Mouse (Mus musculus): ENCODE data around the gene Rrp1. TPM values are rescaled to one million over a fixed set of nuclear protein-coding genes. Genes with fewer than 3 reads are reported as not detected.
A peak's percentile ranks its signal among the peaks of the same experiment; 100 is the strongest.

The Rrp1 gene
- total and polyA plus RNA-seq, 3 experiments: 51.3 to 94.4 (median 88.8) TPM

DNA sequence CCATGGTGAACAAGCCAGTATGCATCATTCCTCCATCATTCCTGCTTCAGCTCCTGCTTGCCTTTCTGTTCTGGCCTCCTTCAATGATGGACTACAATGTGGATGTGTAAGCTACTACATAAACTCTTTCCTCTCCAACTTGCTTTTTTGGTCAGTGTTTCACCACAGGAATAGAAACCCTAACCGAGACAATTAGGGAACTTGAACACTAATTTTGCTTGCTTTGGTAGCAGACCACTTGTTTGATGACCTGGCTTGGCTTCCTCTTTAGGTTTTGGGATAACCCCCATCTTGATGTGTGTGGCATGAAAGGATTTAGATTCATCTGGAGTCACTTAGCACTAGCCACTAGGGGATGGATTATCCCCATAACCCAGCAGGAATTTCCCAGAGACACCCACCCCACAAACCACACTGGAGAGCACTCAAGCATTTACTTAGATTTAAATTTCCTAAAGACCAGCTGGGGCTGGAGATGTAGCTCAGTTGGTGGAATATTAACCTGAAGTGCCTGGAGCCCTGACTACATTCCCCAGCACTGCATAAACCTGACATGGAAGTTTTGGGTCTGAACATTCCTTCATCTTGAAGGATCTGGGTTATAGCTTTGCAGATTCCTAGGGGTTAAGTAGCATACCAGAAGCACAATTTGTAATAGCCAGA, 56.8 kb downstream of the Rrp1 start:
- WGBS: 70% methylated on average over 1 of the region's 1 CpGs

DNA sequence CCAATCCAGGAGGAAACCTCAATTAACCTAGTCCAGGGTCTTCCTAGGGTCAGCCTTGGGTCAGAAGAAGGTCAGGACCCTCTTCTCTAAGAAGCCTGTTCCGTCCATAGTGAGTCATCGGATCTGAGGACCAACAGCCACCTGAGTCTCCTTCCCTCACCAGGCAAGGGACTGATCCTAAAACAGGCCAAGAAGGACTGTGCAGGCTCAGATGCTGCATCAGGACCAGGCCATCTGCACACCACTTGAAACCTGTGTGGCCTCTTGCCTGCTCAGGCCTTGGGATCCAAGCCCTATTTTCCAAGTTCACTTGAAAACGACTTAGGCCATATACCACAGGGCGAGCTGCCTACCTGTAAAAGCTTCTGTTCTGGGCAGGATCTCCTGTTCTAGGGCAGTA, 59.6 kb downstream of the Rrp1 start:
- Histone ChIP-seq H3K79me2 (replicated peaks; ENCODE audit: control insufficient read depth, insufficient read depth, low read length) (no peaks in the 10 kb centered on the region; the same call in 1 of the 2 replicates), H3K27me3 (ENCODE audit: control insufficient read depth, insufficient read depth, low read length) (no peaks in the 10 kb centered on the region), H3K4me3 (no peak overlapping the region), H3K36me3 (ENCODE audit: control insufficient read depth, insufficient read depth, low read length) (no peaks in the 10 kb centered on the region), H3K27ac (no peak overlapping the region), H3K4me1 (ENCODE audit: control insufficient read depth, insufficient read depth, low read length) (peaks cover 4% of the 10 kb centered on the region), H3K9ac (ENCODE audit: low read depth, low read length) (no peak overlapping the region)
- peak in 1 of 2 experiments; percentile 16 for DNase-seq
- WGBS: 86% methylated on average over 4 of the region's 4 CpGs
- intact Hi-C loops (cut with DNase I): loop anchor here (5.0 kb wide), 1 partner anchor 34 kb away; no protein-coding TSS in a partner anchor
- TF ChIP-seq POLR2A (IDR thresholded peaks at IDR 0.05; ENCODE audit: insufficient read depth, low read depth, low read length) (no peak), CTCF (IDR thresholded peaks at IDR 0.05) (no peak), EP300 (IDR thresholded peaks at IDR 0.05; ENCODE audit: insufficient read depth, low read depth, low read length) (no peak)

More for the DNA sequence above, 56.8 kb downstream of the Rrp1 start:
- Histone ChIP-seq H3K4me1 (ENCODE audit: control insufficient read depth, insufficient read depth, low read length) (peaks cover 2% of the 10 kb centered on the region), H3K36me3 (ENCODE audit: control insufficient read depth, insufficient read depth, low read length) (no peaks in the 10 kb centered on the region), H3K4me3 (no peak overlapping the region), H3K9ac (ENCODE audit: low read depth, low read length) (no peak overlapping the region), H3K27ac (no peak overlapping the region), H3K79me2 (replicated peaks; ENCODE audit: control insufficient read depth, insufficient read depth, low read length) (no peaks in the 10 kb centered on the region; the same call in 1 of the 2 replicates), H3K27me3 (ENCODE audit: control insufficient read depth, insufficient read depth, low read length) (no peaks in the 10 kb centered on the region)
- DNase-seq: no peak
- TF ChIP-seq POLR2A (IDR thresholded peaks at IDR 0.05; ENCODE audit: insufficient read depth, low read depth, low read length): no peak
- intact Hi-C loops (cut with DNase I): no loop called here

DNA sequence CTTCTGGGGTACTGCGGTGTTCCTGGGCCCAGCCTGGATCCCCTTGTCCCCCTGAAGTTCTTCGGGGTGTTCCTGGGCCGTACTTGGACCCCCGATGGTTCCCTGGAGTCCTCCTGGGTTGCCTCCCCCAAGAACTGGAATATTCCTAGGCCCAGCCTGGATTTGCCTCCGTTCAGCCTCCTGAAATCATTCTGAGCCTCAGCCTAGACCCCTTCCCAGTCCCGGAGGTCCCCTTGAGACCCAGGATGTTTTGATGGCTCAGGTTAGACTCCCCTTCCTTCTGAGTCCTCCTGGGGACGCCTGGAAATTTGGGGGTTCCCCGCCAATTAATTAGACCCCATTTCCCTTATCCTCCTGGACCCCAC, 60.2 kb downstream of the Rrp1 start:
- Histone ChIP-seq H3K9ac (ENCODE audit: low read depth, low read length) (peak overlapping the region; percentile 90), H3K4me1 (ENCODE audit: control insufficient read depth, insufficient read depth, low read length) (peaks cover 4% of the 10 kb centered on the region), H3K27me3 (ENCODE audit: control insufficient read depth, insufficient read depth, low read length) (no peaks in the 10 kb centered on the region), H3K4me3 (peak overlapping the region; percentile 65), H3K79me2 (replicated peaks; ENCODE audit: control insufficient read depth, insufficient read depth, low read length) (peaks cover 1% of the 10 kb centered on the region; the same call in 1 of the 2 replicates), H3K27ac (peak overlapping the region; percentile 82), H3K36me3 (ENCODE audit: control insufficient read depth, insufficient read depth, low read length) (no peaks in the 10 kb centered on the region)
- no peak for DNase-seq
- TF ChIP-seq CTCF (IDR thresholded peaks at IDR 0.05) (no peak), POLR2A (IDR thresholded peaks at IDR 0.05; ENCODE audit: insufficient read depth, low read depth, low read length) (0 out of 2 replicates have a peak, but pooled peaks have one; percentile 6), EP300 (IDR thresholded peaks at IDR 0.05; ENCODE audit: insufficient read depth, low read depth, low read length) (no peak)
- 30% methylated on average over 8 of the region's 8 CpGs for WGBS
- intact Hi-C loops (cut with DNase I): loop anchor here (5.0 kb wide), 1 partner anchor 35 kb away; no protein-coding TSS in a partner anchor

- Histone ChIP-seq H3K4me3 (peak within 1 kb of the TSS; percentile 92), H3K36me3 (ENCODE audit: control insufficient read depth, insufficient read depth, low read length) (no peaks in the 10 kb centered on the region), H3K9ac (ENCODE audit: low read depth, low read length) (peak within 1 kb of the TSS; percentile 90), H3K27me3 (ENCODE audit: control insufficient read depth, insufficient read depth, low read length) (no peaks in the 10 kb centered on the region), H3K27ac (peak within 1 kb of the TSS; percentile 84), H3K79me2 (replicated peaks; ENCODE audit: control insufficient read depth, insufficient read depth, low read length) (peaks cover 3% of the 10 kb centered on the region; the same call in 1 of the 2 replicates), H3K4me1 (ENCODE audit: control insufficient read depth, insufficient read depth, low read length) (peaks cover 4% of the 10 kb centered on the region)
- 1% methylated on average over 113 of the region's 113 CpGs for WGBS
- TF ChIP-seq EP300 (IDR thresholded peaks at IDR 0.05; ENCODE audit: insufficient read depth, low read depth, low read length): no peak
- 0 out of 2 replicates have a peak, but pooled peaks have one; percentile 7 for TF ChIP-seq CTCF (IDR thresholded peaks at IDR 0.05)
- TF ChIP-seq POLR2A (IDR thresholded peaks at IDR 0.05; ENCODE audit: insufficient read depth, low read depth, low read length): peak; percentile 23; the same call in 1 of the 2 replicates
- intact Hi-C loops (cut with DNase I): loop anchor here (2.0 to 5.0 kb wide), 2 partner anchors 35 to 73 kb away; no protein-coding TSS in a partner anchor
- peak; percentile 80 for DNase-seq
Measured at GRCm38 (mm10) chr10:78351887-78352665, 60.8 kb downstream of the Rrp1 start, which contains the start of gene Agpat3. Gene Agpat3, minus strand, starts transcription at chr10:78352489.

DNA sequence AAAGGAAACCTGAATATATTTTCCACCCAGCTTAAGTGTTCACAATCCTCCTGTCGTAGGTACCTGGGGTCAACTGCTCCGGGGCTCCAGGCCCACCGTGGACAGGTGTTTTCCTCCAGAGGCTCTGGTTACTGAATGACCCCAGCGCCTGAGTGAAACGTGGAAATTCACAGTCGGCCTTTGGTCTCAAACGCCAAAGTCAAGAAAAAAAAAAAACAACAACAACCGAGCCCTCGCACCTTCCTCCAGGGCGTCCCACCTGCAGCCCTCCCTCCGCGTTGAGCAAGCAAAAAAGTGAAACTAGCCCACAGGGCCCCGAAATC, 61.3 kb downstream of the Rrp1 start:
- no peak for TF ChIP-seq CTCF (IDR thresholded peaks at IDR 0.05)
- TF ChIP-seq EP300 (IDR thresholded peaks at IDR 0.05; ENCODE audit: insufficient read depth, low read depth, low read length): no peak
- no peak for TF ChIP-seq POLR2A (IDR thresholded peaks at IDR 0.05; ENCODE audit: insufficient read depth, low read depth, low read length)
- intact Hi-C loops (cut with DNase I): loop anchor here (2.0 to 5.0 kb wide), 2 partner anchors 36 to 73 kb away; no protein-coding TSS in a partner anchor
- H3K36me3 ChIP-seq (ENCODE audit: control insufficient read depth, insufficient read depth, low read length): no peaks in the 10 kb centered on the region
- 2% methylated on average over 13 of the region's 13 CpGs for WGBS
- H3K27ac ChIP-seq: peak overlapping the region; percentile 84
- peaks cover 4% of the 10 kb centered on the region for H3K4me1 ChIP-seq (ENCODE audit: control insufficient read depth, insufficient read depth, low read length)
- peak overlapping the region; percentile 92 for H3K4me3 ChIP-seq
- DNase-seq: no peak
- peaks cover 3% of the 10 kb centered on the region; the same call in 1 of the 2 replicates for H3K79me2 ChIP-seq (replicated peaks; ENCODE audit: control insufficient read depth, insufficient read depth, low read length)
- no peaks in the 10 kb centered on the region for H3K27me3 ChIP-seq (ENCODE audit: control insufficient read depth, insufficient read depth, low read length)
- peak overlapping the region; percentile 90 for H3K9ac ChIP-seq (ENCODE audit: low read depth, low read length)

Data from heart, adult 2 months (tissue).